Mouse (Mus musculus) c-Kit-positive CD71-negative TER-119-negative erythroid progenitor cells, embryonic 14.5 days (primary cell): ENCODE measurements around the gene Rflna.
A peak's percentile ranks its signal among the peaks of the same experiment; 100 is the strongest.

Experiments used
- DNase-seq: peaks from one replicate; pipeline ENCODE4 v3.0.0-alpha.2; 2013; ENCODE audit warnings: low read depth

The Rflna gene

DNA sequence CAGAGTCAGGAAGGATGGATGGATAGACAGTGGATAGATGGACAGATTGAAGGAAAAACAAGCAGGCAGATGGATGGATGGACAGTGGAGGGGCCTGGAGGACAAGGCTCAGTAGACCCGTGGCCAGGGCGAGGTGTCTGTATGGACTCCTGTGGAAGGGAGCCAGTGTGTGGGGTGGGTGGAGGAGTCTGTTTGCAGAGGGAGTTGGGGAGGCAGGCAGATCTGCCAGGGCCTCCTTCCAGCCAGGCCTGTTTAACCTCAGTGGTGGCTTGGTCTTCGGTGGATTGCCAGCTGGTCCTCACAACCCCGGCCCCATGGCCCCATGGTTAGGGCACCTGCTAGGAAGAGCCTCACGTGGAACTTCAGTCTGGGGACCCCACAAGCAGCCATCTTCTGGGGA, 3.9 kb downstream of the Rflna start:
- DNase-seq, result no peak

DNA sequence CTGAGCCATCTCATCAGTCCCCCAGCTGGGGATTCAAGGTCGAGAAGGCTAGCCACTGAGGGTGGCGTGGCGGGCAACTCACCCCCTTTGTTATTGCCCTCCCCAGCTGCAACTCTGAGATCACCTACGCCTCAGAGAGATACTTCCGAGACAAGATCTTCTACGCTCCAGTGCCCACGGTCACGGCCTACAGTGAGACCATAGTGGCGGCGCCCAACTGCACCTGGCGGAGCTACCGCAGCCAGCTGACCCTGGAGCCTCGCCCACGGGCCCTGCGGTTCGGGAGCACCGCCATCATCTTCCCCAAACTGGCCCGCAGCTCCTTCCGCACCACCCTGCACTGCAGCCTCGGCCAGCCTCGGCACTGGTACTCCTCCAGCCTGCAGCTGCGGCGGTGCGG, 8.1 kb downstream of the Rflna start:
- DNase-seq, result no peak

GRCm38 (mm10) chr5:125011628-125012027, 8.6 kb downstream of the Rflna start:
- DNase-seq, result no peak

DNA sequence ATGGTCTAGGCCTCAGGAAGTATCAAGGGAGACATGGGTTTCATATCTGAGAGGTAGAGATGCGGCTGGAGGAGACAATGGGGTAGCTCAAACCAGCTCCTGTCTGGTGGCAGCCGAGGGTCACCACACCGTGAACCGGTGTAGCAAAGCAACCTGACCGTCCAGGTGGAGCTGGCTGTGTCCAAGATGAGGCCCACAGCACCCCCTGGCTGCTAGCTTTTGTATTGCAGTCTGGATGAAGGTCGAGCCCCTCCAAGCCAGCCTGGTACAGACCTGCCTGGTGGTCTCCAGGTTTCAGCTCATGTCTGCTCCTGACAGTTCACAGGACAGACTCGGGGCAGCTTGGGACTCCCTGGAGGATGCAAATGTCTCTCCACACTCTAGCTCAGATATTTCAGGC, 11.5 kb downstream of the Rflna start:
- DNase-seq, result peak; percentile 28

DNA sequence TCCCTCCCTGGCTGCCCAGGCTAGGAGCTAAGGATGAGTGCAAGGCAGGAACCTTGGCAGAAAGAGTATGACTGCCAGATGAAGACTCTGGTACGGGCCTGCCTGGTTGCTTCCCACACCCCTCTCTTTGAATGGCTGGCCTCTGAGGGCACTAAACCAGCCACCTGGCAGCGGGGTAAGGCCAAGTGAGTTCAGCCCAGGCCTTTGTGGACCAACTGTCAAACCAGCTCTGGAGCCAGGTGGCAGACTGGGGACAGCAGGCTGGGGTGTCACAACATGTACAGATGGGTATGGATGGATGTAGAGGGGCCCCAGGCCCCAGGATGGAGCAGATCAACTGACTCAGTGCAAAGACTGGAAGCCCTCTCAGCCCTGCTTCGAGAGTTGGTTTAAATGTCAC, 12.0 kb downstream of the Rflna start:
- no peak for DNase-seq

- no peak for DNase-seq
These were observed 12.6 kb downstream of the Rflna start for GRCm38 (mm10) chr5:125015576-125015975.

GRCm38 (mm10) chr5:125016421-125017242, 13.6 kb downstream of the Rflna start:
- DNase-seq, result no peak

DNA sequence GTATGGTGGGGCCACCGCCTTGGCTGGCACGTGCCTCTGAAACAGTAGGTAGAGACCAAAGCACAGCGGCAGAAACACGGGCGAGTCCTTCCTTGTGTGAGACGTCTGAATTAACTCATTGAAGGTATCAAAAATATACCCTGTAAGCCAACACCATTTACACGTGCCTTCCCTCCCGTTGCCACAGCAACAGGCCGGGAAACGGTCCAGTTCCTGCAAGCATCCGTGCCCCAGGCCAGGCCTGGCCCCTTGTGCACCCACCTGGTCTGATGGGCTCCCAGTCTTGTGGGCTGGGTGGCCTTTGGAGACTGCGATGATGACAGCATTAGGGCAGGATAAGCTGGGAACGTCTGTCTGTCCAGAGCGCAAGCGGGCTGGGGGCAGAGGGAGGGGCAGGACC, 14.3 kb downstream of the Rflna start:
- DNase-seq, result no peak

DNA sequence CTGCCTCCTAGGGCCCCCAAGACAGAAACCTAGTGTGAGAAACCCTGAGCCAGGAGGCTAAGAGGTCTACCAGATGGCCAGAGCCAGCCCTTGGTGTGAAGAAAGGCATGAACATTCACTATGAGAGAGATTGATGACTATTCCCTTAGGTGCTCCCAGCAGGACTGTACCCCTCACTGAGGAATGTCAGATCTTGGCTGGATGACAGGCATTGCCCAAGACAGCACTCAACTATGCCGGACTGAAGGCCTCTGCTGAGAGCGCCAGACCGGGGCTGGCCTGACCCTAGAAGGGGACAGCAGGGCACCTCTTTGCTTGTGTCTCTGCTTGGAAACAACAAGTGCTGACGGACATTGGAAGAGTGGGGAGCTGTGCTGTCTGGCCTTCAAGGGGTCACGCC, 16.1 kb downstream of the Rflna start:
- no peak for DNase-seq

DNA sequence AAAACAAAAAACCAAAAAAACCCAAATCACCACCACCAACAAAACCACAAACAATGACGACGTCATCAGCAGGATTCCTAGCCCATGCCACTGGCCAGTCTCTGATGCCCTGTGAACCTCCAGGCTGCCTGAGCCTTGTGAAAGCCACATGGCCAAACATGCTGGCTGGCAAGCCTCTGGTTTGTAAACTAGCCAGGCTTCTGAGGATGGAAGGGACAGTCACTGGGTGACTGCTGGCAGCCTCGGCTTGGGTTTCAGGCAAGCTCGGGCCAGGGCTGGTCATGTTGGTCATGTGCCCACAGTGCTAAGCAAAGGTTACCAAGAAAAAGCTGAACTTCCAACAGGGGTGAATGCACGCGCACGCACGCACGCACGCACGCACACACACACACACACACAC, 18.3 kb downstream of the Rflna start:
- no peak for DNase-seq

GRCm38 (mm10) chr5:125024002-125024401, 21.0 kb downstream of the Rflna start:
- no peak for DNase-seq

DNA sequence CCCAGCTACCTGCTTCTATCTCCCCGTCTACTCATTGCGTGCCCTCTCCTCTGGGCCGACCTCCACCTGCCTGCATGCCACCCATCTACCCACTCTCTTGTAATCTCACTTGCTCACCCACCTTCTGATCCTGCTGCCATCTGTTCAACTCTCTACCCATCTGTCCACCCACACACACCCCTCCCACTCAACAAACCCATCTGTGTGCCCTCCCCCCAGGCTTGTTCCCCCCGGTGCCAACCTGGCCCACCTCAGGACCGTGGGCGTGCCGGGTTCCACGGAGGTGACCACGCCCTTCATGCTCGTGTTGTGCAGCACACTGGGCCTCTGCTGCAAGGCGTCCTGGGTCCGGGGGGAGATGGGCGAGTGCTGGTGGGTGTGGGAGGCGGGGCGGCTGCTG, 25.4 kb downstream of the Rflna start:
- DNase-seq, result no peak

DNA sequence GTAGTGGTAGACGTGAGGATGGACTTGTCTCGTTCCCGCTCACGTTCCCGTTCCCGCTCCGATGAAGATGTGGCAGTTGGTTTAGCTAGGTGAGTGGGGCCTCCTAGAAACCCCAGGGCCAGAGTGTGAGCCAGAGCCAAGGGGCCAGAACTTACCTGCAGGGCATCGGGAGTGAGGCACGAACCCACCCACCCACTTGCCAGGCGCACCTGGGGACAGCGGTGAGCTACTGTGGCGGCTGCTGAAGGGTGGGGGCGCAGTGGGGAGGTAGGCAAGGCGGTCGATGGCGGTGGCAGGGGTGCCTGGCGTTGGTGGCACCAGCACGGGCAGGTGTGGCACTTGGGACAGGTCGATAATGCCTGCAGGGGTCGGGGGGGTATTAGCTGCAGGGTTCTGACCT, 25.9 kb downstream of the Rflna start:
- DNase-seq, result no peak

GRCm38 (mm10) chr5:125036483-125036882, 33.5 kb downstream of the Rflna start:
- DNase-seq, result no peak

DNA sequence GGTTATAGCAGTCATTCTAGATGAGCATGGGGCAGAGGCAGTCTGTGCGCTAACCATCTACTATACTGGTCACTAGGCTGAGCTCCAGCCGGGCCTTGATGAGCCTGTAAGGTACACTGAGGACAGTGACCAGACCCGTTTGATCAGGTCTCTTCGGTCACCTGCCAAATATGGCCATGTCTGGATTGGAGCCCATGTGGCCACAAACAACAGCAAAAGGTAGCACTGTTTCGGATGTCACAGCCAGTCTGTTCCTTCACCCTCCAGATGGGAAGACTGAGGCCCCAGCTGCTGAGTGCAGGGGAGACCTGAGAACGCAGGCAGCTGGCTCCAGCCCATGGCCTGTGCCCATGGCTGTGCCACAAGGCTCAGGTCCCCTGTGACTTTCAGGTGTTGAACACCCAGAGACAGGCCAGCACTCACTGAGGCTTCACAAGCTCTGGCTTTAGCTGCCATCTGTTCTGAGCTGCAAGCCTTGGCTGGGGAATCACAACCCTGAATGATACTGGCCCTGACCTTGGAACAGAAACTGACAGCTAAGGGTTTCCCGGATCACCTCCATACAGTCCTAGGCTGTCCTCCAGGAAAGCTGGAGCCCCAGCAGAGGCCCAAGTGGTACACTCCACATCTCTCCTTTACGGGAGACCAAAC, 36.5 kb downstream of the Rflna start:
- no peak for DNase-seq

GRCm38 (mm10) chr5:125040128-125040584, 37.1 kb downstream of the Rflna start:
- DNase-seq, result no peak

GRCm38 (mm10) chr5:125041578-125041977, 38.6 kb downstream of the Rflna start:
- no peak for DNase-seq

- DNase-seq, result no peak
These were observed 40.4 kb downstream of the Rflna start for GRCm38 (mm10) chr5:125043448-125043847.

DNA sequence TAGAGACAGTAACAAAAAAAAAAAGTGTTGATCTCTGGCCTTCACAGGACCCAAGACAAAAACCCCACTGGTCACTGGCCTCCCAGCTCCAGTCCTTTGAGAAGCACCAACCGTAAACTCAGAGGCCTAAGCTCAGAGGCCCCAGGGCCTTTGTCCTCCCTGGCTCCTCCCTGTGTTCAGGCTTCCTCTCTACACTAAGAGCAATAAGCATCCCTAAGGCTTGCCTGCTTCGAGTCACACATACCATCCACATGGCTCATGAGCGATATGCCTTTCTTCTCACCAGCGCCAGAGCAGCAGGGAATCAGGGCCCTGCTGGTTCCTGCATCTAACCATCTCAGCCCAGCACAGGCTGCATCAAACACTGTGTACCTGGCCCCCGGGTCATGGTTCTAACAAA, 42.2 kb downstream of the Rflna start:
- DNase-seq, result no peak

- DNase-seq, result no peak
These were observed 43.4 kb downstream of the Rflna start for GRCm38 (mm10) chr5:125046436-125046835.

DNA sequence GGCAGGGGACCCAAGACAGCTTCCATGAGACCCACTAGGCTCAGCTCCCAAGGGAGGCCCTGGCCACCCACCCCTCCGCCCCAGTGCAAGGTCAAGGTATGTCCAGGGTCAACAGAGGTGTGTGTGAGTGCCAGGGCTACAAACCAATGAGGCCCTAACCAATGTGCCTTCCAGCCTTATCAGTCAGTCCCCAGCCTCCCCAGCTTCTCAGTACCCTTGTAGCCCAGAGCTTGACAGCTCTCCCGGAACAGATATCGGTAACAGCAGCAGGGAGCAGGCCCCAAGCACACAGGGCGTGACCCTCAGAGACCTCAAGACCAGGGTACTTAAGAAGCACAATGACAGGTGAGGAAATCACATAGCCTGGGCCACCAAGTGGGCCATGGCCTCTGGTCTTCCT, 46.5 kb downstream of the Rflna start:
- DNase-seq, result no peak

DNA sequence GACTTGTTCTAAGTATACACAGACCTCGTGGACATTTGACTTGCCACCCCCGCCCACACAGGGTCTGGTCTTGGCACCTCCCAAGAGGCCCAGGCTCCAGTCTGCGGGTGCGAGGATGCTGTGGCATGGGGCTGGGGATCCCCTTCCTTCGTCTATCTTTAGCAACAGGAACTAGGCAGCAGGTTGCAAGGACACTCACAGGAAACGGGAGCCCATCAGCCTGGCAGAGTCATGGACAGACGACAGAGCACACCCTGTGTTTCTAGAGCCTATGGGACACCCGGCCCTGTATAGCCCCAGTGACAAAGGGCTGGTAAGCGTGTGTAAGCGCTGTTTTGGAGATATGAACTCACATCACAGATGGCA, 49.2 kb downstream of the Rflna start:
- no peak for DNase-seq

- DNase-seq, result no peak
These were observed 49.8 kb downstream of the Rflna start for GRCm38 (mm10) chr5:125052603-125053488.
